Mouse (Mus musculus) kidney, adult 2 months (tissue): ENCODE measurements around the gene Cyp11a1.

ENCODE experiments used
- CTCF ChIP-seq: fragments of 200-500 bp; conservative IDR thresholded peaks from 2 replicates; pipeline ENCODE4 v1.5.1; 2011; ENCODE audit warnings: low read depth, mild to moderate bottlenecking, control low read depth, low read length, moderate library complexity, mixed read lengths; ENCODE audit not compliant: insufficient read depth, insufficient read length
- POLR2A ChIP-seq: fragments of 200-500 bp; IDR thresholded peaks from one replicate; pipeline ENCODE4 v1.6.1; 2011; ENCODE audit warnings: low read depth, low read length, control low read depth

- TF ChIP-seq POLR2A (no peak), CTCF (no peak)
Observed at GRCm38 (mm10) chr9:58065977-58066730, 59.9 kb downstream of the Cyp11a1 start.
